Mouse (Mus musculus) cerebral cortex, adult 2 months (tissue): ENCODE data around the gene Cnot6l.

Experiments used
- WGBS: fragments of 180-500 bp; shearing (Covaris S2); methylation state at CpG from one replicate; pipeline ENCODE4 v1.1.7; 2018; 5-methylcytosine and 5-hydroxymethylcytosine counted together

Cnot6l gene

DNA sequence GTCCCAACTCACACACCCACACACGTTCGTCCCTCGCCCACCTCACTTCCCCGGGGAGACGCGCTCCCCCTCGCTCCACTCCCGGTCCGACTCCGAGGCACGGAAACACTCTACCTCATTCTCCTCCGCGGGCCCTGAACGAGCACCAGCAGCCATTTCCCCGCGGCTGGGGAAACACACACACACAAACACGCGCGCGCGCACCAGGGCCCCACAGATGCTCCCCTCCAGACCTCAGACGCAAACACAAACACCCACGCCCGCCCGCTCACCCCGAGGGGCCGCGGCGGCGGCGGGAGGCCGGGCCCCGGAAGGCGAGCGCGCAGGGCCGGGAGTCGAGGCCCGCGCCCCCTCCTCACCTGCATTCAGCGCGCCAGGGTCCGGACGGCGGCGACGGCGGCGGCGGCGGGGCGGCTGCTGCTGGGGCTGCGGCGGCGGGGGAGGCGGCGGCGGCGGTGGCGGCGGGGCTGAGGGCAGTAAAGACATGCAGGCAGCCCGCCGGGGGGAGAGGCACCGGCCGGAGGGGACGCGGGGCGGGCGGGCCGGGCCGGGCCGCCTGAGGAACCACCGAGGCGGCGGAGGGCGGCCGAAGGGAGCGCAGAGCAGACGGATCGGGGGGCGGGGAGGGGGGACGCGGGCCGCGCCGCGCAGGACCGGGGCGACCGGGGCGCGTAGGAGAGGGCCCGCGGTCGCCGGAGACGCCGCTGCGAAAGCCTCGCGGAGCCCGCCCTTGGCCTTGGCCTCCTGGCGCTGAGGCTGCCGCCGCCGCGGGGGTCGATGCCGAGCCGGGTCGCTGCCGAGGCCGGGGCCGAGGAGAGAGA is 2.2 kb downstream of the Cnot6l start:
- WGBS: under 1% methylated on average over 79 of the region's 114 CpGs

DNA sequence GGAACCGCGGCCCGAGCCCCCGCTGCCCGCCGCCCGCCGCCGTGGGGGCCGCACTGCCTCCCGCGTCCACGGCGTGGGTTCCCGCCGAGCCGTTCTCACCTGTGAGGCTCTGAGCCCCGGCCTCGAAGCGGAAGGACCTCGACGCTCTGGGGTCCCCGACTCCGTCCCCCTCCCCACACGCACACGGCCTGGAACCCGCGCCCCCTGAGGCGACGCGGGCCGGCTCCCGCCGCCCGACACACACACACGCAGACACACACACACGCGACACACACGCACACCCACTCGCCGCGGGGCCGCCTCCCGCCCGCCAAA is 2.8 kb downstream of the Cnot6l start:
- WGBS: under 1% methylated on average over 38 of the region's 45 CpGs

DNA sequence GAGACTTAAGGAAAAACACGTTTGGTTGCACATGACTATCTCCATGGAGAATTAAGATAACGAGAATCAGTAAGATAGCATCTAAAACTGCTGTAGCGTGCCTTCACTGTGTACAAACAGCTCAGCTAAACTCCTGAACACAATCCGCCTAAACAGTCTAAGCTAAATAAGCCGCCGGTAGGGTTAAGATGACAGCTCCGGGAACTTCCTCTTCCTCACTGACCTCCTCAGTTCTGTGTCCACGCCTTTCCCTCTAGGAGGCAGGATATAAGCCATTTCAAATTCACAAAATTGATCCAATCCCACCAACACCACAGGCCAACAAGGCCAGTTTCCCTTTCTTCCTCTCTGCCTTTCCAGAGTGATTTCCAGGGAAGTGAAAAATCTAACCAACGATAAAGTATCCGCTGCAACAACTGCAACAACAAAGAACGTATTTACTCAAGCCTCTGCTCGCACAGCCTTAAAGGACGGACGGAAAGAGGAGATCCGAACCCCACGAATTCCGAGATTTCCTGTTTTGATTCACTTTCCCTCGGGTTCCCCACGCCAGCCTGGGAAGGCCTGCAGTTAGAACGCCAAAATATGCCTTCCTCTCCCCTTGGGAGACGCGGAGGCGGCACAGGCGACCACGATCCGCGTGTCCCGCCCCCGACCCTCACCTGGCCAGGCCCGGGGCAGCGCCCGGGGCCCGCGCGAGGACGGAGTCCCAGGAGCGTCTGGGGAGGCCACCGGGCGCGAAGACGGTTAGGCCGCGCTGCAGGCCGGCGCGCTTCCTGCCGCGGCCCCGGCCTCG is 3.3 kb downstream of the Cnot6l start:
- WGBS: under 1% methylated on average over 50 of the region's 50 CpGs

DNA sequence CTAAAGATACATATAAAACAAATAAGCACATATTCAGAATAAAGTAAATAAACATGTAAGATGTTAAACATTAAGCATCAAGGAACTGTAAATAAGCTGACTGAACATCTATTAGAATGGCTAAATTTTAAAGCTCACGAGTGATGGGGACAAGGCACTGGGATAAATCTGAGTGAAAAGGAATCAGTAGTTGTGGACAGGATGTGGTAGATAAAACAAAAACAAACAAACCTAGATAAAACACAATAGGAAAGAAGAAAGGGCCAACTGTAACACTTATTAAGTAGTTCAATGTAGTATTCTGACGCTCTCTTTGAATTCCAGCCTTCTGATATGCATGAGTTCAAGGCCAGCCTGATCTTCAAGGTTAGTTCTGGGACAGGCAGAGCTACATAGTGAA is 21.6 kb downstream of the Cnot6l start:
- 77% methylated on average over 2 of the region's 2 CpGs for WGBS

DNA sequence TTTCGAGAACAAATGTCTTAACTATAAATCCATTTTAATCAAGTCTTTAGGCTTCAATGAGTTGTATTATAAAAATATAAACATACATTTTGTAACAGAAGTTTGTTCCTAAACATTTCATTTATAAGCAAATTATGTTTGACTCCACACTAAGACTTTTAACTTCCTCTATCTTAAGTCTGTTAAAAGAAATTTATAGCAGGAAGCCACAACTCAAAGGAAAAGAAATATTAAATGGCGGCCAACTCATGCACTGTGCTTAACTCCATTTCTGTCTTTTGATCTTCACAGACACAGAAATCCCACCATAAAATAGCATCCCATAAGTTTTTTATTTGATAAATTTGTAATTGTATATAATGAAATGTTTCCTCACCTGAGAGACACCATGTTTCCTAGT is 33.3 kb downstream of the Cnot6l start:
- 95% methylated on average over 2 of the region's 2 CpGs for WGBS

DNA sequence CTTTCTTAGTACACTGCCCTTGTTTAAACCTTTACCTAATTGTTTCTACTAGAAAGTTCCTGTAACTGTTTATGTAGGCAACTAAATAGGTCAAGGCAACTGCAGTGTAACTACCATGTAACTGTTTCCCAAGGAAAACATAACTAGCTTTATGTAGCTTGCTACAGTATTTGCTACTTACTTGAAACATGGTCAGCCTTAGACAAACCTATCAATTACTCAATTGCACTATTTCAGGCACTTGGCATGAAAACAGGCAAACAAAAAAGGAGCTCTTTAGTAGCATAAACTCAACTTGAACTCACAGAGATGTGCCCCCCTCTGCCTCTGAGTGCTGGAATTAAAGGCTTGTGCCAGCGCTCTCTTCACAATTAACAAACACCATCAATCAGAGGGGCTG is 37.1 kb downstream of the Cnot6l start:
- 81% methylated on average over 1 of the region's 1 CpGs for WGBS

DNA sequence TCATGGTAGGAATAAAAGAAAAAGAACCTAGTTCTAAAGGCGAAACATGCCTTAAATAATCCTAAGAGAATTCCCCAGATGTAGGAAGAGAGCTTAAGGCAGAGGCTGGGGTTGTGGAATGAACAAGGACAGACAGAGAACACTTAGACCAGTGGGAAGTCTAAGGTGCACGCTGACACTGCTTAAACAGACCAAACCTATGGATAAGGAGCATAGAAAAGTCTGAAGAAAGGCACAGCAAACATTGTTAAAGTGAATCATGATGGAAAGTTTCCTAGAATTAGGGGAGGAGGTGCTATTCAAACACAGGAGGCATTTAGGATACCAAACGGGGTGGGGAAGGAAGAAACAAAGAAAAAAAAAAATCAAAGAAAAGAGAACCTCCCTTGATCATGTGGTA is 49.0 kb downstream of the Cnot6l start:
- WGBS: 84% methylated on average over 3 of the region's 3 CpGs

DNA sequence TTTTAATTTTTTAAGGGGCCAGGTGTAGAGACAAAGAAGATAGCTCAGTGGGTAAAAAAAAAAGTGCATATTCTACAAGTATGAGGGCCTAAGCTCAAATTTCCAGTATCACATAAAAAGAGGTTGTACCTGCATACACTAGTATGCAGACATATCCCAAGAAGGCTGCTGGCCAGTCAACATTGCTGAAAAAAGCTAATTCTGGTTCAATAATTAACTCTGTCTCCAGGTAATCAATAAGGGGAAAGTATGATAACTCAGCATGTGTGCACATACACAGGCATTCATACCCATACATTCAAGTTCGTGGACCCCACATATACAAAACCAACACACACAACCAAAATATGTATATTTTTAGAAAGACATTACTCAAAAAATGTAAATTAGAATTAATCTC is 59.3 kb downstream of the Cnot6l start:
- 98% methylated on average over 1 of the region's 1 CpGs for WGBS

DNA sequence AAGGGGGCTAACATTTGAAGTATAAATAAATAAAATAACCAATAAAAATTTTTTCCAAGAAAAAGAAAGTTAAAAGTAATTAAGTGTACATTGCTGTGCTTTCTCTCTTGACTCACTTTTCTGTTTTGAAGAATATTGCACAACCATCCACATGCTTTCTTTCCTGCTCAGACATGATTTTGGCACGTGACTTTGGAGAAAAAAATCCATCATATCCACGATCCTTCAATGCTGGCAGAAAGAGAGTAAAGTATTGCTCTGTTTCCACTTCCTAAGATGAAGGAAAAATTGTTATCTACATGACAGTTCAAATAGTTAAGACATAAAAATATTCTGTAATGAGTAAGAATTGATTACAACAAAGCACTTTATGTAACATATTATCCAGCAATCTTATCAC is 72.5 kb downstream of the Cnot6l start:
- WGBS: 75% methylated on average over 2 of the region's 2 CpGs

DNA sequence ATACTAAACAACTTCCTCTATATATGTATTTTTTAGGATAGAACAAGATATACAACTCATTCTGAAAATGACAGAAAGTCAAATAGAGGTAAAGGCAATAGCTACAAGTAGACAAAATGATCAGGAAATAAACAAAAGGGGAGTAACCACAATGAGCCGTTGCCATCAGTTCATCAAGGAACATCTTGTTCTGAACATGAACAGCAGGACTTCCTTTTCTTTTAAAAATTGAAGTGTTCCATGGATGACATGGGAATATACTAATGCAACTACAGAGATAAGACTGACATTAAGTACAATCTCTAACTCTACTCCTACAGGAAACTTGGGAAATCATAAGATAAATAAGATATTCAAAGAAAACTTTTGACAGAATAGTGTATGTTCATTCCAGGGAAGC is 84.9 kb downstream of the Cnot6l start:
- WGBS: 73% methylated on average over 1 of the region's 1 CpGs

DNA sequence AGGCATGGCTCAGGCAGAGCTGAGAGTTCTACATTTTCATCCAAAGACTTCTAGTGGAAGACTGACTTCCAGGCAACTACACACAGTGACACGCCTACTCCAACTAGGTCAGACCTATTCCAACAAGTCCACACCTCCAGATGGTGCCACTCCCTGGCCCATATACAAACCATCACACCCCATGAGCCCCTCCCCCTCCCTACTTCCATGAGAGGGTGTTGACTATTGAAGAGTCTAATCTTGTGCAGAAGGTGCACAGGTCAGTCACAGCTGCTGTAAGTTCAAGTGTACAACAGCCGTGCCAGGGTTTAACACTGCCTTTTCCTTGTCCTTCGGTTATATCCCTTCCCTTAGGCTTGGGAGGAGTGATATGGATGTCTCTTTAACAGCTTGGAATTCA is 121.5 kb downstream of the Cnot6l start:
- WGBS: 90% methylated on average over 3 of the region's 3 CpGs

DNA sequence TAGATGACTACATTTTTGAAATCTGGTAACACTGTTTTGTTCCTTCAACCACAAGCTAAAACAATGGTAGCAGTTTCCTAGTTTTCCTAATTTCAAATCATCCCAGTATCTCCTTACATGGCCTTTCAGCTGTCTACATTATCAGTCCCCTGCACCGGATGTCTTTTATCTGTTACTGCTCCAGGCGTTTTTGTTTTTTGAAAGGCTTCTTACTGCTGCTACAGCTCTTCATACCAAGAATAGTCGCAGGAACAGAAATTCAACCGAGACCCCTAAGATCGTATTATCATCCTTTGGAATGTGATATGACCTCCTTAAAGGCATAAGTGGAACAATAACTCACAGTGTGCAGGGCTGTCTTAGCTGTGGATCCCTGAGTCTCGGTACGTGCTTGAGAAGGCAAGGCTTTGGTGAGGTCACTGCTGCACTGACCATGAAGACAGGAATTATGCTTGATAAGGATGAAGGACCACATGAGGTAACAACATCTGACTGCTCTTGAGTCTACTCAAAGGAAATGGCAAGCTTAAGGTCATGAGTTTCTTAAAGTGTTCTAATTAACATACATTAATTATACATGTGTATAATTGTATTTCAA is 122.4 kb downstream of the Cnot6l start:
- 81% methylated on average over 7 of the region's 7 CpGs for whole genome bisulfite sequencing

DNA sequence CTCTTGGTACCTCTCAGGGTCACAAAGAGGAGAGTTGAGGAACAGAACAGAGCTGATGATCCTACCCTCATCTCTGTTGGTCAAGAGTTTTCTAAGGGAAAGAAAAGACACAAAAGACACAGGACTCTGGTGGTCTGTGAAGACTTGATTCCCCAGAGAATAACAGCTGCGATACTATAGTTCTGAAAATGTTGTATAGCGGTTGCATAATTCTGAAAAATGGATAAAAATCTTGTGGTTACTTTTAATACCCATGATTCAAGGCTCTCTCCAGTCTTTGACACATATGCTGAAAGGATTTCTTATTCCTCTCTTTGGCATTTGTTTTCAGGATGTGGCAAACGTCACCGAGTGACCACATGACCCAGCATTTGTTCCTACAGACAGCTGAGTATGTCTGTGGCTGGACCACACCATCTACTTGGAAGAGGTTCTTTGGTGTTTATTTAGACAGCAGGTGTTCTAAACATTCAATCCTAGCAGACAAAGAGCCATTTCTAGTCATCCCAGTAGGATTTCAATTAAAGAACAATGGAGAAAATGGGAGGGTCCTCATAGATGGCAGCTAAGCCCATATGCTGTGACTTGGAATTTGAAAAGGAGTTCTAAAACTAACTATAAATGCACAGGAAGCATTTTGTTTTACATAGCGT is 124.7 kb downstream of the Cnot6l start:
- 63% methylated on average over 5 of the region's 5 CpGs for WGBS

DNA sequence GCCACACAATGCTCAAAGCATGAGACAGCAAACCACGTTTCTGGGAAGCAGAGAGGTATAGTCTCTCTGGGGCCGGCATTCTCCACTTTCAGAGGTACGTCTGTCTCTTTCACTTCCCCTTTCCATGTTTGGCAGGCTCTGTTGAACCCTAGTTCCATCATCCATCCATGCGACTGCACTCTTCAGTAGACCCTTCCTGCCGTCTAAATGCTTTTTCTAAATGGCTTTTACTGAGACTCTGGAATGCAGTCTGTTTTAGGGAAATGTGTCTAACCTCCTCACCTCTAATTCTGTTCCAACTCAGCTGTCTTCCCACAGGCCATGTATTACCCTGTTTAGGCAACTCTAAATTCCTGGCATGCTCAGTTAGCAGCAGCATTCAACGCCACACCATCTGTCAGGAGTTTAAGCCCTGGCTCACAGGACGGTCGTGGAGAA is 126.3 kb downstream of the Cnot6l start:
- WGBS: 48% methylated on average over 8 of the region's 8 CpGs

DNA sequence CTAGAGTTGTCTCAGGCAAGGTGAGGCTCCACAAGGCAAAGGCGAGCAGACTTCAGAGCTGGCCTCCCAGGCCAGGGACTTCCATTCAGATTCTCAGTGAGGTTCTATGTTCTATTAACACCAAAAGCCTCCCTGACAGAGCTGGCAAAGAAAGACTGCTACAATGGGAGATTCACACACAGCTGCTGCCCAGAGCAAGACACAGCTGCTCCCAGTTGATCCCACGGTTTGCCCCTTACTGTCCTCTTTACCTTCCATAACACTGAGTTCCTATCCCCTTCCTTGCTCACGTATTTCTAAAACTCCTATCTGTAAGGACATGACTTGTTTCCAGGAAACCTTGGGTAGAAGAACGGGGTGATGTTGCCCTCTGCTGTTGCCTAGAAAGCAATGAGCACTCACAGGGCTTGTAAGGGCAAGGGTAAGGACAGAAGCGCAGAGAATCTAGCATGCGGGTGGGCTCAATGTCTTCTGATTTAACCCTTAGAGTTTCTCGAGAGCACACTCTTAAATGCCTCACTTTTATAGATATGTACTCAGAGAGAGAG is 127.8 kb downstream of the Cnot6l start:
- WGBS: 61% methylated on average over 7 of the region's 7 CpGs

DNA sequence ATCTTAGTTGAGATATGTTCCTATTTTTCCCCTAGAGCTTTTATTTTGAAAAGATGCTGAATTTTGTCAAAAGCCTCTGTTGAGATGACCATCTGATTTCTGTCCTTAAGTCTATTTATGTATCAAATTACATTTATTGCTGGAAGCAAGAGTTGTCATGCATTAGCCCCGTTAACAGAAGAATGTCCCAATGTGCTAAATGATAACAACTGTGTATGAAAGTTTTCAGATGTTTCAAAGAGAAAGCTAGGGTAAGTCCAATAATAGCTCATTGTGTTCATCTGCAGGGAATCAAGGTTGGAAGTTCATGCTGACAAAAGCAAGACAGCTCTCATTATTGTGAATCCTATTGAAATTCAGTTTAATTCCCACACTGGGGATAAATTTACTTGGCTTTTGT is 129.9 kb downstream of the Cnot6l start:
- WGBS: 36% methylated on average over 1 of the region's 1 CpGs

DNA sequence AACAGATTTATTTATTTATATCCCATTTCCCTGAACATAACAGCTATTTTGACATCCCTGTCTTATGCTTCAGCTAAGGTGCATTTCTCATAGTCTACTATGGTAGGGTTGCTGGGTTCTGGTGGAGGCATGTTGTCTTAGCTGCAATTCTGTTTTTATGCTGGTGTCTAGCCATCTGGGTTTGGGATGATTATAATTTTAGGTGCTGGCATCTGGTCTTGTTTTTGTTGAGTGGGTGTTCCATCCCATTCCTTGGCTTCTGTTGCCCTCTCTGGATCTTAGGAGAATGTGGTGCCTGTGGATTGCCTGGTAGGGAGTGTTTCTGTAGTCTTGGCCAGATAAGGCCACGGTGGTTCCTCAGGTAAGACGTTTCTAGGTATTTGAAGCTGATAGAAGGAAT is 134.2 kb downstream of the Cnot6l start:
- 67% methylated on average over 2 of the region's 2 CpGs for WGBS
